Mouse (Mus musculus) adrenal gland, adult (tissue): Measurements from ENCODE around the gene Rap1b.

Source experiments
- DNase-seq, 2 experiments: peaks; one replicate each; pipeline ENCODE4 v3.0.0; 2022 to 2023; ENCODE audit warnings: low spot score in 1 of 2; ENCODE audit not compliant: inconsistent age in 2 of 2

Gene Rap1b

DNA sequence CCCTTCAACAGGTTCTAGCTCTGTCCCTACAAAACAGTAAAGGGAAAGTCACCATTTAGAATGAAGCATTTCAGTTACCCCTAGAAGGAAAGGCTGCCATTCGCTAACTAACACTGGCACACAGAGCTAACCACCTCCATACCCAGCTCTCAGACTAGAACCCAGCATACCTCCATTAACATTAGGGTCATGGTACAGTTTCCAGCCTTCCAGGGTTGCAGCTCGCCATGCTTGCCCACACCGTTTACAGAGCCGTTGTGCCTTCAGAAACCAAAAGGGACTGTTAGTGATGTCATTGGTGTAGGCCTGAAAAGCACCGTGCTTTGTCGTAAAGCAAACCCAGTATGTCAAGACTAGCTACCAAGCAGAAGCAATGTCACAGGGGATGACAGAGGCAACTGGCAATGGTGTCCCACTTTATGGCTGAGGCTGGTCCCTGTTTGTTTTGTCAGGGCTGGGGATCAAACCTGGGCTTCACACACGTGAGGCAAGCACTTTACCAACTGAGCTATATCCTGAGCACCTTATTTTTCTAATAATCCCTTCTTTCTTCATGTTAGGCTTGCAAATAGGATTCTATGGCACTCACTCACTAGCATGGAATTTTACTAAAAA is 72.6 kb downstream of the Rap1b start:
- DNase-seq: no peak

DNA sequence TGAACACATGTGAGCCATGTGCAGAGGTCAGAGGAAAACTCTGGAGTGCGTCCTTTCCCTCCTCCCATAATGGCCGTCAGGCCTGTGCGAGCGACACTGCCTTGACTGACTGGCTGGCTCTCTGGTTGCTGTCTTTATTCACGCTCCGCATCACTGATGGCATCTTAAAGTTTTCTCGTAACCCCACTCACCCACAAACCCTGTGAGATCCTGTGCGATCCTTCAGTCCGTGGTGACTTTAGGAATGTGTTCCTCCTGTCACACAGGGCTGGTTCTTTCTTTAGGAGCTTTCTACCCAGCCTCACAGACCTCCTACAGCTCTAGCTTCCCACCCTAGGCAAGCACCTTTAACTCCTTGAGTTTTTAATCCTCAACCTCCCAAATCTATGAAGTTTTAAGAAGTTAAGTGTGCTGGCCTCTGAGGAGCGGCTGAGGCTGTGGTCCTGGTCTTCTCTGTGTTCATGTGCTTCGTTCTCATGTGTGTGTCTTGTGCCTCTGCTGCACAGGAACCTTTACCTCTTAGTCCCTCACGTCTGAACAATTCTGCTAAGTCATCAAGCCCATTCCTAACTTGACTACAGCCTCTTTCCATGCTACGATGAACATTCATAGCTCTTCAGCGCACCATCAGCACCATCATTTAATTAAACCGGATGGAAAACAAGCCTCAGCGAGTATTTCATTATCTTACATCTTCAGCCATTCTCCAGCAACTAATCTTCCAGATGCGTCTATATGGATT is 73.3 kb downstream of the Rap1b start:
- no peak for DNase-seq

DNA sequence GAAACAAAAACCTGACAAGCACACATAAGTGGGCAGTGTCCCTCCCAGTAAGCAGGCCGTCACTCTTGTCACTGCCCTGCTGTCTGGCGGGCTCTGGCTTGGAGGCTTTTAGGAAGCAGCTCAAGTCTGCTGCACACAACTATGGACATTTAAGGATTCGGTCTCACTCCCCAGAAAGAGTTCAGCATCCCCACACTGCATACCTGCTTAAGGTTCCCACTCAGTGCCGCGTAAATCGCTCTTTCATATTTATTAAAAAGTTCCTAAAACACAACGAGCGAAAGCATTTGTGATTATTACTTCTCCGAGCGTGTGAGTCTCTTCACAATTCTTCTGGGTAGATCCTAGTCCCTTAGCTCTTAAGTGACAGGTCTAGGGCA is 74.7 kb downstream of the Rap1b start:
- no peak for DNase-seq

DNA sequence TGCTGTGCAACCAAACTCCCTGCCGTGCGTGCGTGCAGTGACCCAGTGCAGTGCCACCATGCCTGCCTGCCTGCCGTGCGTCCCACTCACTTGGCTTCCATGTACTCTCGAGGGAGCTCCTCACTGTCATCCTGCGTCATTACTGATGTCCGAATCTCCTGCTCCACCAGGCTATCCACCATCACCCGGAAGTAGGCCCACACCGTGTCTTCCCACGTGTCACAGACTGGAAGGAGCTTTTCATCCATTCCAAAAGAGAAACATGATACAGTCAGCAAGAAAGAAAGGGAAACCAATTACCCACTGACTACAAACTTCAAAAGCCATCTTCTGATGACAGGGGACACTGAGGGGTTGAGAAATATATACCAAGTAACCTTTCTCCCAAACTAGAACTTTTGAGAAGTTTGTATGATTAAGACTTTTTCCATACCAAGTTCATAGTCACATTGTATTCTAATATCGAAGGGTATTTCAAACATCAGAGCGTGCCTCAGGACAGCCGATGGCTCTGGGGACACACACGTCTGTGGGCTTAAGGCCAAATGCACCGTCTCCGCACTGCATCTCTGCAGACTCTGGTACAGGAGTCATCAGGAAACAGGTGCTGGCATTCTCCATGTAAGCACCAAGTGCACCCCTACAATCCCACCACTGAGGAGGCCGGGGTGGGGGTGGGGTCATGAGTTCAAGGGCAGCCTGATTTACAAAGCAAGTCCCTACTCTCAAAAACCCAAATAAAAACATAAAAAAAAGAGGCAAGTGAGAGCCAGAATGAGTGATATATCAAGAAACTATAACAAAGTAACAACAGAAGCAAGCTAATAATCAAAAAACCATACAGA is 75.3 kb downstream of the Rap1b start:
- no peak for DNase-seq

DNA sequence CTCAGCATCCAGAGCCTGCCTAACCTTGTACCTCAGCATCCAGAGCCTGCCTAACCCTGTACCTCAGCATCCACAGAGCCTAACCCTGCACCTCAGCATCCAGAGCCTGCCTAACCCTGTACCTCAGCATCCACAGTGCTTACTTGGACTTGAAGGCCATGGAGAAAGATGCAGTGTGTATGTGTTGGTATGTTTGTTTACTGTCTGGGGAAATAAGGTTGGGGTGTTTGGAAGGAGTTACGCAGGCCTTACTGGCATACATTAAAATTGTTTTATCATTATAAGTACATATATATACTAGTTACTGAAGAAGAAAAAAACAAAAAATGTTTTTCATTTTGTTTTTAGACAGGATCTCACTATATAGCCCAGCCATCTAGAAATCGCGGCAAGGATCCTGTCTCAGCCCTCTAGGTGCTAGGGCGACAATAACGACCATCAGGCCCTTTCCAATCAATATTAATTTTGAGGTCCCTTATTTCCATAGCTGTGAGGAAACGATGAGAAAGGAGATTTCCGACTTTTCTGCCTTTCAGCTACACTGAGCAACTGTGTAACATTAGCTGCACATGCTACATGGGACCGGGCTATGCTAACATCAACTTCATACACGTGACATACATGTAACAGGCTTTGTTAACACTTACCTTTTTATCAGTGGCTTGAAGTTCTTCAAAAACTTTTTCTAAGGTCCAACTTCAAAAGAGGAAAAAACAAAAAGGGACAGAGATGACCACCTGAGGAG is 76.1 kb downstream of the Rap1b start:
- no peak for DNase-seq

DNA sequence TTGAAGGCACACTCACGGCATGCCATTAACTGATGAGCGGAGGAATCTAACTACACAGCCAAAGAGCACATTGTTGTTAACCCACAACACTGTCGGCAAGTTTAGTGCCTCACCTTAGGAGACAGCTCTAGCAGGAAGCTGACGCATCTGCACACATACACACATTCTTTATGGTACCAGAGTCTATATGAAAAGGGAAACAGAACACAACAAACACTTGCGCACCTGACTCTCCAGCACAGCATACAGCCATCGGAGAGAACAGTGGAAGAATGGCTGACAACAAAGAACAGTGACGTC is 77.7 kb downstream of the Rap1b start:
- no peak for DNase-seq

DNA sequence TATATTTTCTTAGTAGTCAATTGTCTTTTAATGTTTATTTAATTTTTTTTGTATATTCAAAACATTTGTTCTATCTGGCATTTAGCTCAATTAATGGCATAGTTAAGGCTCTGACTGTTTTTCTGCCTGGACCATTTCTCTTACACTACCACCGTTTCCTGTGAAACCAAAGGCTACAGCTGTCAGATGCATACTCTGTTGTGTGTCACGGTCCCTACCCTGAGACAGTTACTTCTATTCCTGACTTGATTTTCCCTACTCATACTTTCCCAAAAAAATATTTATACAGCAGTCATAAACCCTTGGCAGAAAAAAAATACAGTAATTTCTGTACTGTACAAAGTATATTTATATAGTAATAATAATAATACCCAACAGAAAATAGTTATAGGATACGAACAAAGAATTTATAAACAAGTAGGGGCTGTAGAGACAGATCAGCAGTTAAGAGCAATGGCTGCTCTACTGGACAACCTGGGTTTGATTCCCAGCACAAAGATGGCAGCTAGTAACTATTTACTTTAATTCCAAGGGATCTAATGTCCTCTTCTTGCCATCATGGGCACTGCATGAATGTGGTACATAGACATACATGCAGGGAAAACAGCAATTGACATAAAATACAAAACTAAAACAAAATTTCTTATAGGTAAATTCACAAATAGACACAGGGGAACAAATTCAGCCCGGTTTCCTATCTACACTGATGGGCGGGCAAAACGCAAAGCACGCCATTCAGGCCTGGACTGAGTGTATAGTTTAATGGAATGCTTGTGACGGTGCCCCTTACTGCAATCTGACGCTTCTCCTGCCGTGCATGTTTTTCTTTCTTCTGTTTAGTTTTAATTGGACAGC is 78.3 kb downstream of the Rap1b start:
- no peak for DNase-seq

DNA sequence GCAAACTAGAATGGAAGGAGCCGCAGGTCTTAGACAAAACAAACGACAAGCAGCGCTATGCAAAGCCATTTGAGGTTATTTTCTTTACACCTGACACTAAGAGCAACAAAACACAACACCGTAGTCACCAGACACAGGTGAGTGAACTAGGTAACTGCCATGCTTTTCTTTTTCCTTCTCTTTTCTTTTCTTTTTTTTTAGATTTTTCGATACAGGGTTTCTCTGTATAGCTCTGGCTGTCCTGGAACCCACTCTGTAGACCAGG is 79.0 kb downstream of the Rap1b start:
- DNase-seq: no peak

DNA sequence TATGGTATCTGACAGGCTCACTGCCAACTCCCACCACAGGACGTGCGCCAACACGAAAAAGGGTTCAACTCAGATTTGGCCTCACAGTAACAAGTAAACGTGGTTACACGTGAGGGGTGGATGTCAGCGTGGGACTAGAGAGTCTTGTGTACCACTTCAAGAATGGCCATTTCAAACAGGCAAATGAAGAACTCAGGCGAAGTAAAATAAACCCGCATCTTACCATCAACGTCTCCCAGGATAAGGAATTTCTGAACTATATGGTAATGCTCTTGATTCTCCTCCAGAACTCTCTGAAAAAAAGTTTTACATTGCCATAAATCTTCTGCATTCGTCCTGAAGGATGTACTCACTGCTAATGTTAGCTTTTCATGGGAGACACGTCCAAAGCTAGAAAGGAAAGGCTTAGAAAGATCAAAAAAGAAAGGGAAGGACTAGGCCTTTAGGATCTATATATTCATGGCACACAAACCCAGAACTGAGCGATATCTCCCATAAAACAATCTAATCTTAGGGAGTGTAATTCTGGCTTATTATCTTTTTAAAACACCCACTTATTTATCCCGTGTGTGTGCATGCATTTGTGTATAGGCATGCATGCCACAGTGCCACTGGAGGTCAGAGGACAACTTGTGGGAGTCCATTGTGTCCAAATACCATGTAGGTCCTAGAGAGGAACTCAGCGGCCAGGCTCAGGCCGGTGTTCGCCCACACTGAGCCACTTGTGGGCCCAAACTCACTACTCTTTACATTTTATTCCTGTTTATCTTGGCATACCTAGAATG is 79.5 kb downstream of the Rap1b start:
- DNase-seq: no peak

DNA sequence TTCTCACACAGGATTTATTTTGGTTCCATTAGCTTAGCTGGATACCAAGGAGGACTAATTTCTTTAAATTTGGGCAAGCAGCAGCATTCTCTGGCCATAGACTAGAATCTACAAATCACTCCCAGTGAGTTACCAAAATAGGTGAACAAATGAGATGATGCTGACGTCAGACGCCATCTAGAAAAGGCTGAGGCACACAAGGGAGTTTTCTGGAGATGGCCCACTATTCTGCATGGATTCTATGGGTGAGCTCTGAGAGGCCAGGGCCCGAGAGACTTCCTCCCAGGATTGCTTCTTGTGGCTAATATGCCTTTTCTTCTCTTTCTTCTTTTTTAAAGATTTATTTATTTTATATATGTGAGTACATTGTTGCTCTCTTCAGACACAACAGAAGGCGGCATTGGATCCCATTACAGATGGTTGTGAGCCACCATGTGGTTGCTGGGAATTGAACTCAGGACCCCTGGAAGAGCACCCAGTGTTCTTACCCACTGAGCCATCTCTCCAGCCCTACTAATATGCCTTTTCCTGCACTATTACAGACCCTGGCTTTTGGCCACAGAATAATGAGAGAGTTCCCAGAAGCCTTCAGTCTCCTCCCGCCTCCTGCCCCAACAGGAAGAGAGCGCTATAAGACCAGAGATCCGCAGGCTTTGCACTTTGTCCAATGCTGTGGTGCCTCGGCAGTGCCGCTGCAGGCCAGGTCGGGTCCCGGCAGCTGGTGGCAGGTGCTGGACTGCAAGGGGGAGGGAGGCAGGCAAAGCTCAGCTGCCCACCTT is 80.5 kb downstream of the Rap1b start:
- DNase-seq: no peak

DNA sequence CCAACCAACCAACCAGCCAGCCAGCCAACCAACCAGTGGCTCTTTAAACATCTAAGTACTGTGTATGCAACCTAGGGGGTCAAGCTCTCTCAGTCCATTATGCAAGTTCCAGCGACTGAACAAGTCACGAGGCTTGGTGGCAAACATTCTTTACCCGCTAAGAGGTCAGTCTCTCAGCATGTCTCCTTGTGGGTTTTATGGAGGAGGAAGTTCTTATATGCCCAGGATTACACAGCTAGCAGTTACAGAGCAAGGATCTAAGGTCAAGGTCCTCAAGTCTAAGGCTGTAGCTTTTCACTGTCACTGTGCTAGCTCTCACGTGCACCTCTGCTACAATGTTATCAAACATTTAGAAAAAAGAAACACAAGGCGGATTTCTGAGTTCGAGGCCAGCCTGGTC is 81.2 kb downstream of the Rap1b start:
- no peak for DNase-seq
